Mouse (Mus musculus): ENCODE data around the gene Macrod1.

The Macrod1 gene

DNA sequence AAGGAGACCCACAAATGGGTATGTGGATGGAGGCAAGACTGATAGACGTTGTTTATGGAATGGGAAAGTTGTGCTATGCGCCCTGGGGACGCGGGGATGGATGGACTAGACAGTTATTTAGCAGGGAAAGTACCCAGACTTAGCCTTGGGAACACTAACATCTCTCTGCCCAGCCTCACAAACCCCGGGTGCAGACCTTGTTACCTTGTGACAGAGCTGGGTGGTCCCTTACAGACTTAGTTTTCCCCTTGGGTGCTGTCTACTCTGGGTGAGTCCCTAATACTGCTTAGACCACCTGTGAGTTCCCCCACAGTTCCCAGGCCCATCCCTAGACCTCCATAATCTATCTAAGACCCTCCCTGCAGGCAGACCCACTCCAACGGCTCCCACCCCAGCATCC lies 110.2 kb downstream of the Macrod1 start:
- DNase-seq (ENCODE audit: low read depth, low spot score) = no peak

DNA sequence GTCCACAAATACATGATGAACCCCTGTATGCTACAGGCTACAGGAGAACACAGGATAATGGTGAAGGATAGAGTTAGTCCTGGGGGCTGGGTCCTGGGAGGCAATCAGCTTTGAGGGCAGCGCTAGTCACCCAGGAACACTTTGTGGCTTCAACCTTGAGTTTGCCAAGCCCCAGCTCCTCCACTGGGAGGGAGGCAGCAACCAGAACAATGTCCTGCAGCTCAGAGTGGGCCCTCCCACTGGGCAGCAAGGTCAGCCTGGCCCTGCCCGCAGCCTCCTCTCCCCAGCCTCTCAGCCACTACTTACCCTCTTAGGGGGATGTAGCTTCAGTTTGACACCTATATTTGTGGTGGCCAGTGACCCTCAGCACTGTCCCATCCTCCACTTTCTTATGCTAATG lies 111.8 kb downstream of the Macrod1 start:
- DNase-seq (ENCODE audit: low read depth, low spot score) = no peak

DNA sequence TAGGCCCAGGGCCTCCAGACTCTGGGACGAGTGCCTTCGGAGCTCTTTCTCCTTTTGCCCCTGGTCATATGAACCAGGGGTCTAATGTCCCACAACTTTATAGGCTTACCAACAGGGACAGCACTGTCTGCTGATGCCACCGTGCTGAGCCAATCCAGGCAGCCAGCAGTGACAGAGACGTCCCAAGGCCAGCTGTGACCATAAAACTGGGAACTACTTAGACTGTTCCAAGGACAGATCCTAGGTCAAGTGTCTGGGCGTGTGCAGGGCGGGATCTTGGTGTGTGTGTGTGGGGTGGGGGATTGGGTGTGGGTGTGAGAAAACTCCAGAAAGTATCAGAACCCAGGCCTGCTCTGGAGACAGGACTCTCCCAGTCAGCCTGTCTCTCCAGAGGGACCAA lies 114.3 kb downstream of the Macrod1 start:
- DNase-seq (ENCODE audit: low read depth, low spot score) = no peak

DNA sequence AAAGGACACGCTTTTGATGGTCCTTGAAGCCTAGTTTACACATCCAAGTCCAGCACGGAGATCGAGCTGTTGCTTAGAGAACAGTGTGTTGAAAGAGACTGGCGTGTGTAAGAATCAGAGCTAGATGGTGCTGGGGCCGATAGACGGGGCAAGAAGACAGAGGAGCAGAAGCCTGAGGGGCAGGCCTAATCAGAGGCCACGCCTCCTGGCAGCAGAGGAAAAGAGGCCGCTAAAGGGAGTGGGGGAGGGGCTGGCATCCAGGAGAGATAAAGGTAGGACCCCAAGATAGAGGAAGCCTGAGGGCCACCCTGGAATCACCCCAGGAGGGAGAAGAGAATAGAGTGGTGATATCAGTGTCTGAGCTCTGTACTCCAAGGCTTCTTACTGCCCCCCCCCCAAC lies 114.8 kb downstream of the Macrod1 start:
- DNase-seq (ENCODE audit: low read depth, low spot score) = no peak

DNA sequence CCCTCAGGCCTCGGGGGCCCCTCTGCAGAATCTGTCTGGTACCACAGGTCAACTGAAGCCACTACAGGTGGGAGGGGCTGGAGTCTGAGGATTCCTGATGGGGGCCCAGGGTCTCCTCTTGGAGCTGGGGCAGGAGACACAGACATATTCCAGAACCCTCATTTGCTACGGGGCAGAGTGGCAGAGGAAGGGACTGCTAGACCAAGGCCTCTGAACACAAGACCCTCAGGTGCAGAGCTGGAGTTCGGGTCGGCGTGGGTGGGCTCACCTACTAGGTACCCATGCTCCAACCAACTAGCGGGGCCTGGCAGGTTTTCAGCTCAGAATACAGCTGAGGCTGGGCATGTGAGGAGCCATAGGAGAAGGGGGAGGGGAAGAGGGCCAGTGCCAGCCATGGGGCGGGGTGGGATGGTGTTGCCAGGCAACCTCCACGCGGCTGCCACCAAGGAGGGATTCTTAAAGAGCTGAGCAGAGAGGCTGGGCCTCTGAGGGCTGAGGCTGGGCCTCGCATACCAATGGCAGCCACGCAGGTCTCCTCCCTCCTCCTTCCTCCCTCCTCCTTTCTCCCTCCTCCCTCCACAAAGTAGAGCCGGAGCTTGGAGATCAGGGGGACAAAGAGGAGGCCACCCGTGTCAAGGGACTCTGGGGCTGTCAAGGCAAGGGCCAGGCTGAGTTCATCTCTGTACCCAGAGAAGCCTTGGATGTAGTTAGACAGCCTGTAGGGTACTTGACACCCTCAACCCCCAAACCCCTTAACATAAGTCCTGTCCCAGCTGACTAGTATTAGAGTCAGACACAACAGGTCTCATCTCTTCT lies 115.6 kb downstream of the Macrod1 start:
- DNase-seq (ENCODE audit: low read depth, low spot score) = peak; percentile 60

DNA sequence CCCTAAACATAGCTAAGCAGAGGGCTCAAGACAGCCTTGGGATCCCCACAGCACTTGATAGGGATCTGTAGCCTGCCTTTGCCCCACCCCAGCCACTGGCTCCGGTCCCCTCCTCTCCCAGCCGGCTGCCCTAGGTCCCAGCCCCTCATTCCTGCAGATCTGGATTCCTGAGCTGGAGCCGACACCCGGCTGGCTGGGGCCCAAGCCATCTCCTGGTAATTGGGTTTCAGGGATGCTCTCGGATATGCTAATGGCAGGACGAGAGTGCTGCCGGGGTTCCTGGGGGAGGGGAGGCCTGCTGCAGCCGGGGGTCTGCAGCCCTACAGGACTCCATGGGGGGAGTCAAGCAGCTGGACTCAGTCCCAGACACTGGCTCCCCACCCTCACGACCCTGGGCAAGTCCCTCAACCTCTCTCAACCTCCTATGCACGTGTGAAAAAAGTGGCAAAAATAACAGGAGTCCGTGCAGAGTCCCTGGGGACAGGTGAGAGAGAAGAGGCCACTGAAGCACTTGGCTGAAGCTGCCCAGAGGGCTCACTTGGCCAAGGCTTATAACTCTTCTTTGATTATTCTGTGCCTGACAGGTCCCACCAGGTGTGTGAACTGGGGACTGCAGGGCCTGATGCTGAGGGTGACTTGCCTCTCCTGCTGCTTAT lies 119.6 kb downstream of the Macrod1 start:
- DNase-seq (ENCODE audit: low read depth, low spot score) = no peak

DNA sequence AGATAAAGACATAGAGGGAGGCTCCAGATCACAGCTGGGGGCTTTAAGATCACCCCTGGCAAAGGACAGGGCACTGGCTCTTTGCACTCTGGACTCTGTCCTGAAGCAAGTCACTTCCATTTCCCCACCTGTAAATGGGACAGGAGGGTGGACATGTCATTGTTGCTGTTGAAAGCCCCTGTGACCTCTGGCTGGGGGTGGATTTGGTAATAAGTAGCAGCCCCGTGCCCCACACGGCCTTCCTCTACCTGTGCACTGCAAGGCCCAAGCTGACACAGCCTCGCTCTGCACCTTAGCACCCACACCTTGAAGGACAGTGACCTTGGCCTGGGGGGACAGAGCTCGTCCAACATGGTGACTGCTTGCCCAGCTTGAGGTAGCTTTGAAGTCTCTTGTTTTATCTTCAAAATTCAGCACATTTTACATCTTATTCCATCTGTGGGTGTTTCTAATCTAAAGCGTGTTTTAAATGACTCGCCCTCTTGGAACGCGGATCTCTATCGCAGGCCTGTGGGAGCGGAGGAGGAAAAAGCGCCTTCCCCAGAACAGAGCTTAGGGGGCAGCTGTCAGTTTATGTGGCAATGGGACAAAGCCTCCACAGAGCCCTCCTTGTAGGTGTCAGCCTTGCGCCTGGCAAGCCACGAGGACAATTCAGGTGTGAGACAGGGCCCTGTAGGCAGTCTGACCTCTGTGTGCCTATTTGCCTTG lies 121.3 kb downstream of the Macrod1 start:
- no peak for DNase-seq (ENCODE audit: low read depth, low spot score)

DNA sequence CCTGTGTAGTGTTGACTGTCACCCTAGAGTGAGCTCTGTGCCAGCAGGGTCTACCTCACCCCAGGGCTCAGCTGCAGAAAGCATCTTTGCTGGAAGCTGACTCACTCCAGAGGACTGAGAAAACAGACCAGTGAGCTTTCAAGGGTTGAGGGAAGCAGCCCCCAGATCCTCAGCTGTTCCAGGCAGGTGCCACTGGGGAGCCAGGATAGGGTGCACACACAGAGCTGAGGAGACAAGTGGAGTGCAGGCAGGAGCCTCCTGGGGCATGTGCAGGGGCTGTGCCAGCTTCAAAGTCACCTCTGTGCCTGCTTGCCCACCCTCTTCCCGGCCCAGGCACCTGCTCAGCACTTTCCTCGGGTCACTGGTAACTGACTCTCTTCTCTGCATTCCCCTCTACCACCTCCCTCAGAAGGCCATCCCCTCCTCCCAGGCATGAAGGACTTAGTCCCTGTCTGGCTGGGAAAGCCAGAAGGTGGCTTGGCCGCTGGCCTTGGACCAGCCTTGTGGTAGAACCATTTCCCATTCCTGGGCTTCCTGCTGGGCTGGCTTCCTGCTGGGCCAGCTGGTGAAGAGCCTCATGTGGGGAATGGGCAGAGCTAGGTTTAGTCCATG lies 122.3 kb downstream of the Macrod1 start:
- DNase-seq (ENCODE audit: low read depth, low spot score) = no peak

DNA sequence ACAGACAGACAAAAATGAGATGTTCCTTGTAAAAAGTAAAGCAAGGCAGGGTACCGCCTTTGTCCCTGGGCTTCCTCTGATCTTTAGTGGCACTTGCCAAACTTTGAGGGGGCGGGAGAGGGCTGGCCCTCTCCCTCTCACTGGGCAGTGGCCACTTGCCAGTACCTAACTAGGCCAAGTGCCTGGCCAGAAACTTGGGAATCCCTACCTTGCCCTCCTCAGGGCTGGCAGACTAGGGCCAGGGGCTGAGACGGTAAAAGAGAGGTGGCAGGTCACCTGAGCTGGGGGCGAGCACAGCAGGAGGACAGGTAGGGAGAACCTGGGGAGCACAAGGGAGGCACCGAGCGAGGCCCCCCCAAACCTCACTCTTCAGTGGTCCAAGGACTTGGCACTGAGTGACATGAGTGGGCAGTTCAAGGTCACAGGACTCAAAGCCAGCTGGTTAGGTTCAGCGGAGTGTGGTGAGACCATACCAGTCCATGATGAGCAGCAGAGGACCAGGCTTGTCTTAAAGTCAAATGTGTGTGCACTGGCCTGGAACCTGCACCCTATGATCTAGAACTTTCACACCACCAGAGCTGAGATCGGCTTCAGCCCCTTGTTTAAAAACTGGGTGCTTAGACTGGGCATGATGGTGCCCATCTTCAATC lies 124.3 kb downstream of the Macrod1 start:
- DNase-seq (ENCODE audit: low read depth, low spot score) = no peak

DNA sequence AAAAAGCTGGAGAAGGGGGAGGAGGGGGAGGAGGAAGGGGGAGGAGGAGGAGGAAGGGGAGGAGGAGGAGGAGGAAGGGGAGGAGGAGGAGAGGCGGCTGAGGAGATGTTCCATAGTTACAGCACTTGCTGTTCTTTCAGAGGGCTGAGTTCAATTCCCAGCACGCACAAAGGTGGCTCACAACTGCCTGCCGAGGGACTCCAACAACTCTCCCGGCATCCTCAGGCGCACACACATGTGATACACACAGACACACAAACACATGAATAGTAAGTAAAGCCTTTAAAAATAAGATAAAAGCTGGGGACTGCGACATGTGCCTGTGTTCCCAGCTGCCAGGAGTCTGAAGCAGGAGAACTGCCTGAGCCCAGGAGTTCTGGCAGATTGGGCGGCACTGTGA lies 124.9 kb downstream of the Macrod1 start:
- DNase-seq (ENCODE audit: low read depth, low spot score) = no peak

DNA sequence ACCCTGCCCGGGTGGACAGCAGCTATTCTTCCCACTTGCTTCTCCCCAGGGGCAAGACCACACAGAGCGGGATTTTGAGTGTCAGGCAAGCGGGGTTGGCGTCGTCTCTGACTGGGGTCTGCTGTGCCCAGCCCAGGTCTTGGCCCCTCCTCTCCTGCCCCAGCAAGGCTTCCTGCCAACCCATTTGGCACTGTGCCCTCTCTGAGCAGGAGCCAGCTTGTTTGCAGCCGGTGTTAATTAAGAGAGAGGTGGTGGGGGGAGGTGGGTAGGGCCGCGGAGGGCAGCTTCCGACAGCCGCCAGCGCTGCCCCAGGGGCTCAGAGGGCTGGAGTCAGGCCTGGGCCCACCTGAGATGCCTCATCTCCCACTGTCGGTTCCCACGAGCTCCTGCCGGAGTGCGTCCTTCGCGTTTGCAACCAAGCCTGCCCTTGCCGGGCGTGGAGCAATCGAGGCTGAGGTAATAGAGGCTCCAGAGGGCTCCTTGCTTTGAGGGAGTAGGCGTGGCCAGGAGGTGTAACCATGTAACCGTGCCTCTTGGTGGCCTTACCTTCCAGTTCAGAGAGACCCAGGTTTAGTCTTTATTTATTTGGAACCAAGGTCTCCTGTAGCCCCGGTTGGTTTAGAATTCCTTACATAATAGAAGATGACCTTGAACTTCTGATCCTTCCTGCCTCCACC lies 125.8 kb downstream of the Macrod1 start:
- DNase-seq (ENCODE audit: low read depth, low spot score) = no peak

DNA sequence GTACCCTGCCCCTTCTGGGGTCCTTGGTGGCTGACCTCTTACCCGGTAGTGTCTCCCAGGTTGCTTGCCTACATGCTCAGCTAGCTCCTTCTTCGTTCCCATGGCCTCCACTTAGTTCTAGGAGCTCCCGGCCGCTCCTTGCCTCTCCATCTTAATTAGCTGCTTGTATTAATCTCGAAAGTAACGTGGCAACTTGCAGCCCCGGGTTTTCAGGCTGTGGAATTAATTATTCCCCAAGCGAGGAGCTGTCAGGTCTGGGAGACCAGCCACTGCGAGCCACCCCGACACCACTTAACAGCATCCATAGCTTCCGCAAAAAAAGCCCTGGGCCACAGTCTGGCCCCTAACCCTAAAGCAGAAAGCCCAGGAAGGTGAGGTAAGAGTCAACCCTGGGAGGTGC lies 126.8 kb downstream of the Macrod1 start:
- no peak for DNase-seq (ENCODE audit: low read depth, low spot score)

DNA sequence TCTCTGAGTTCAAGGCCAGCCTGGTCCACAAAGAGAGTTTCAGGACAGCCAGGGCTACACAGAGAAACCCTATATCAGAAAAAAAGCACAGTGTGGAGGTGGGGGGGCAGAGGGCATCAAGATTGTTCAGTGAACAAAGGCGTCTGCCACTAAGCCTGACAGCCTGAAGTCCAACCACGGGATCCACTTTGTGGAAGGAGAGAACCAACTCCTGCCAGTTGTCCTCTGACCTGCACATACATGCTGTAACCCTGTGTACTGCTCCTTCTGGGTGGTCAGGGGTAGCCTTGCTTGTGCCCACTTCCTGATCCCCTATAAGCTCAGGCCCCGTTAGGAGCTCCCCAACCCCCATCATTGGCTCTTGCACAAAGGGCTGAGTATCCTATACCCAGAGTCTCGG lies 128.4 kb downstream of the Macrod1 start:
- no peak for DNase-seq (ENCODE audit: low read depth, low spot score)

DNA sequence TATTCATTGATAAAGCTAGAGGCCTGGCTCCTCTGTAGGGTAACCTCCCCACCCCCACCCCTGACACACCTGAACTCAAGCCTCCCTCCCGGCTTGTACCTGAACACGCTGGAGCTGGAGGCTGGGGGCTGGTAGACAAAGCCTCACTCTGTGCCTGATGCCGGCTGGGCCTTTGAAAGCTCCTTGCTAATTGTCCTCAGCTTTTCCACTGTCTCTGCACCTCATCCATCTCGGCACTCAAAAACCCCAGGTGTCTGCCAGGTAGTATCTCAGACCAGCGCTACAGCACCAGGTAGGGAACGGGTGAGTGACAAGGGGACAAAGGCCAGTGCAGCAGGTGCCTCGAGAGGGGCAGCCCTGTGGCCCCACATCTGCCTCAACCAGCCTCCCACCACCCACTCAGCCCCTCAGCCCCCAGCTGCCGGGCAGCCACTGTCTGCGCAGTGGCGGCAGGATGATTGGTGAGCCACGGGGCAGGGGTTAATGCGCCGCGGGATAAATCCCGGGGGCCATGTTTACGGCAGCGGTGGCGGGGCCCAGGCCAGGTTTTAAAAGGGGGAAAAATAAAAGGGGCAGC lies 129.2 kb downstream of the Macrod1 start:
- no peak for DNase-seq (ENCODE audit: low read depth, low spot score)

DNA sequence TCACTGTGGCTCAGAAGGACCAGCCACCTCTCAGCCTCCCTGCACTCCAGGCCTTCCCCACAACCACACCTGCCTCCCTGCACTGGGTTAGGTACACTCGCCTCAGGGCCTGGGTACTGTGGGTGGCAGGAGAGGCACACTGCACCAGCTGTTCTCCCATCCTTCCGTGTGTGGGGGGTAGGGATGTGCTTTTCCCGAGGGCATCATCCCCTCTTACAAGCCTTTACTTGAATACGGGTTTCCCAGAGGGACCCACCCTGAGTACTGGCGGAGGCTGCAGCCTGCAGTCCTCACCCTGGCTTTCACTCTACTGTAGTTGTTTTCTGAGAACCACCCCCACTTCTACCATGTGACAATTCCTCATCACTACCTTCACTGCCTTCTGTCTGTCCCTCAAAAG lies 130.5 kb downstream of the Macrod1 start:
- no peak for DNase-seq (ENCODE audit: low read depth, low spot score)

DNA sequence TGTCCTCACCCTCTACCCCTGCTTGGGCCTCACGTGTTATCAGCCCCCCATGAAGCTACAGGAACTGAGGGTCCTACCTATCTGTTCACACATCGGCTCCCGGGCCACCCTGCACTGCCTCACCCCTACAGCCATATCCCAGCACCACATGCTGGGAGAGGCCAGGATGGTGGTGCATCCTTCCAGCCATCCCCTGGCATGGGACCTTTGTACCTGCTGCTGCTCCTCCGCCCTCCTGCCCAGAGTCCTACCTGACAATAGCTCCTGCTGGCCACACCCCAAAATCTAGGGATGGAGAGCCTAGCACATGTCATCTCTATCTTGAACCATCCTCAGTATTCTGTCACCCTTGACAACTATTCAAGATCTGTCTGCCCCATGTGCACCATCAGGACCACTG lies 132.4 kb downstream of the Macrod1 start:
- DNase-seq (ENCODE audit: low read depth, low spot score) = no peak

DNA sequence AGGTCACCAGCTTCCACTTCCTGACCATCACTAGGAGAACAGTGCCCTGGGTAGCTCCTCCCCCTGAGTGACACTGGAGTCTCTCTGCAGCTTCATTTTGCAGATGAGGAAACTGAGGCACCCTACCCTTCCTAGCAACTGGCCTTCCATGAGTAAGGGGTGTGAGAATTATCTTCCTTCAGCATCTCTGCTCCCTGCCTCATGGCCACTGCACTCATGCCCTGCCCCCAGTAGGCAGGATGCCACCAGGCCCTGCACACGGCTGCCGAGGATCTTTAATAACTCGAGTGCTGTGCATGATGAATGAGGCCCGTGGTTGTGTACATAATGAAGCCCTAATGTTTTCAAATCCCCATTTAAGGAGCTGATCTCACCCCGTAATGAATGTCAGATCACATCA lies 134.4 kb downstream of the Macrod1 start:
- DNase-seq (ENCODE audit: low read depth, low spot score) = no peak

DNA sequence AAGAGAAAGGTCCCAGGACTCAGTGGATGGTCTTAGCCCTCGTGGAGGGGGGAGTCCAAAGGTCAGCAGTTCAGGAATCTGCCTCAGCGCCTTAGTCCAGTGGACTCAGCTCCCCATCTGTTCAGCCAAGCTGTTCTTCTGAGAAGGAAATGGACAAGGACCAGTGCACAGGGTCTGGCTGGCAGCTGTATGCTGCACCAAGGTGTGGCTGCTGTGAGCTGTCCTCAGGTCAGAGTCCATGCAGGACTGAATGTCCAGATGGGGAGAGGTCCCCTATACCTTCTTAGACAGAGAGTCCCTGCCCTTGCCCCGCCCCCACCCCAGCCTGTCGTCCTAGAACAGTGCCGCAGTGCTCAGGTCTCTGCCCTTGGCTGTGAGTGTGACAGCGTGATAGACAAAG lies 135.0 kb downstream of the Macrod1 start:
- no peak for DNase-seq (ENCODE audit: low read depth, low spot score)

DNA sequence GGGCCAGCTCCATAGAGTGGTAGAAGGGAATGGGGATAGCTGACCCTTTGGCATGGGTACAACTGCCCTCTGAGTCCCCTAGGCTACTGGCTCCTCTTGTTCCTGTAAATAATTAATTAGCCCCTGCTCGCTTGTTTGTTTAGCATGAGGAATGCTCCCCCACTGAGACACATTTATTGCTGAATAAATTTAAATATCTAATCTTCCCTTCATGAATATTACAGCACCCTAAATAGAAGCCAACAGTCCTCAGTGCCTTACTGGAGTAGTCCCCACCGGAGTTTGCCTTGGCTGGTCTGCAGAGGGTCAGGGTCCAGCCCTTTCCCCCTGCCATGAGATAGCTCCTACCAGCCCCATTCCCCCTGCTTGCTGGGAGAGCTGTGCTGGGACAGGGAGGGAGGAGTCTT lies 136.0 kb downstream of the Macrod1 start:
- no peak for DNase-seq (ENCODE audit: low read depth, low spot score)

DNA sequence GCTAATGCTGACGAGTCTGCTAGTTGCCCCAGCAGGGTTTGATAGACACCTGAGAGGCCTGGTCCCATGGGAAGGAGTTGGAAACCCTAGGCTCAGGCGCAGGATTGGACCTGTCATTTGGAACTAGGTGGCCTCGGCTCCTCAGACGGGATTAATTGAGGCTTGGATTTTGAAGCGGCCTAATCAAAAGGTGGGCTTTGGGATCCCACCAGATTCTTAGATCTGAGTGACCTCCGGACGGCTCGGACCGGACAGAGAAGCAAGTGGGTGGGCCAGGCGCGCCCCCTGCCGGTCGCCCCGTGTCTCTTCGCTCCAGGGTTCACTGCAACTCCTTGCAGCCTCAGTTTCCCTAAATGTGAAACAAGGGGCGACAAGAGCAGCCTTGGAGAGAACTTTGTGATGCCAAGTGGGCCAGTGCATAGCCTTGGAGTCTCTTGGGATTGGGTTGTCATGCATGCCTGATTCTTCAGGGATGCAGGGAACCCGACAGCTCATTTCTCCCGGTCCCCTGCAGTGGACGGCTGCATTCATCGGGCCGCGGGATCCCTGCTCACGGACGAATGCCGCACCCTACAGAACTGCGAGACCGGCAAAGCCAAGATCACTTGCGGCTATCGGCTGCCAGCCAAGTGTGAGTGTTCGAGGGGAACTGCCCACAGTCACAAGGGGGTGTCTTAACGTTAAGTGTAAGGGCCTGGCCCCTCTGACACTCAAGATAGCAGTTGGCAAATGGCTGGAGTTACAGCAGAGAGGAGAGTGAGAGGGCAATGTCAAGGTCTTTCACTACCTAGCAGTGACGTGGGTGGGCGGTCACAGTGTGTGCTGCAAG lies 139.5 kb downstream of the Macrod1 start:
- no peak for DNase-seq (ENCODE audit: low read depth, low spot score)
